Mouse (Mus musculus) urinary bladder, adult 2 months (tissue): ENCODE measurements around the gene Scgb1c1. TPM values are rescaled to one million over a fixed set of nuclear protein-coding genes. Genes with fewer than 3 reads are reported as not detected.
"Not testable (repeated sequence)": the region's sequence is repeated elsewhere in the genome, so short reads cannot be mapped to it uniquely, and the experiment has no call there.

Source experiments
- DNase-seq: peaks from one replicate; pipeline ENCODE4 v3.0.0; 2022; ENCODE audit warnings: low spot score
- polyA plus RNA-seq: library from polyadenylated mRNA; depleted of rRNA; stranded (reverse); fragments of >200 nt; gene quantifications from 2 replicates; pipeline ENCODE4 v1.2.3, GENCODE M21; 2012; rRNA removed

Gene Scgb1c1
- polyA plus RNA-seq, 1 experiment = not detected

GRCm38 (mm10) chr7:140880865-140881515 is 35.6 kb downstream of the Scgb1c1 start:
- no peak for DNase-seq

DNA sequence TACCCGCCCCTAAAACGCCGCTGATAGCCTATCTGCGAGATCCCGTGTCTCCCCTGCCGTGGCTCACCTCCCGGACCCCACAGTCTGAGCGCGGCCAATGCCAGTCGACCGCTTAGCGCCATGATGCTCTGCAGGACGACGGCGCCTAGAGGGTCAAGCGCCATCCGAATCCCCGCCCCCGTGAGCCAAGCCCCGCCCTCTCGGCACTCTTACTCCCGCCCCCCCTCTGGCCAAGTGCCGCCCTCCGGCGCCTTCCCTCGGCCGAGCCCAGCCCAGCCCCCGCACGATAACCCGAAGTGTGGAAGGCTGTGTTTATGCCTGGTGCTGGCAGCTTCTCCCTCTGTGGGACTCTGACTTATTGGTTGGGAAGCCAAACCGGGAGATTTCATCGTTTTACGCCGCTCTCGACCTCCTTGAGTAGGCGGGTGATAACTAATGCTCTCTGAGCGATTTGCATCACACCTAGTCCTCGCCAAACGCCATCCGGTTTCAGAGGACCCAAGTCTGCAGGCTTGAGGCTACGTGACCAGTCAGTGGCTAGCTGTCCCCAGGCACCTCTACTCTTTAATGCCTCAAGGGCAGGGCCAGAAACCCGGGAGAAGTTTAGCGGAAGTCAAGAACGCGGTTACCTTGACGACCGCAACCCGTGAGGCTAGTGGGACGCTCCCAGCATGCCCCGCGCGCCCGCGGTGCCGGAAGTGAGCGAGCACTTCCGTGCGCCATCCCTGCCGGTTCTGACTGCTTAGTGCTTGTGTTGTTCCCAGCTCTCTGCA is 36.5 kb downstream of the Scgb1c1 start, which contains the start of the genes Psmd13 and Sirt3:
Gene Psmd13 (plus strand): TSS at position 273 of the 773 bp plus-strand sequence.
Gene Sirt3 (minus strand): TSS at position 614 of the 773 bp plus-strand sequence.
- peak; percentile 81 for DNase-seq

DNA sequence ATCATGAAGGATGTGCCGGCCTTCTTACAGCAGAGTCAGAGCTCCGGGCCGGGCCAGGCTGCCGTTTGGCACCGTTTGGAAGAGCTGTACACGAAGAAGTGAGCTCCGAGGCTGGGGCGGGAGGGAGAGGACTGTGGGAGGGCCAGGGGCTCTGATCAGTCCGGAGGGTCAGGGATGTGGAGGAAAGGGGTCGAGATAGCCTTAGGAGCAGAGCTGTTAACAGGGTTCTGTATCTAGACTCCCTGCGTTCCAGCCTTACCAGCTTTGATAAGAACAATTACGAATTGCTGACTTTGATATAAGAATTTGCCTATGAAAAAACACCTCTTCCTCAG is 37.1 kb downstream of the Scgb1c1 start:
- DNase-seq = no peak

DNA sequence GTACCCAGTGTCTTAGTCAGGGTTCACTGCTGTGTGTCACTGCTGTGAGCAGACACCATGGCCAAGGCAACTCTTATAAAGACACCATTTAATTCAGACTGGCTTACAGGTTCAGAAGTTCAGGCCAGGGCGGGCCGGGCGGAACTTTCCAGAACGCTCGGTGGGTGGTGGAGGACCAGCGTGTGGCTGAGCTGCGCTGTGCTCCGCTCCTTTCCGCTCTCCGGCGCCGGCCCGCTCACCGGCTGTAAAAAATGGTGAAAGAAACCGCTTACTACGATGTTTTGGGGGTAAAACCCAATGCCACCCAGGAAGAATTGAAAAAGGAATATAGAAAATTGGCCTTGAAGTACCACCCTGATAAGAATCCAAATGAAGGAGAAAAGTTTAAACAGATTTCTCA is 45.3 kb downstream of the Scgb1c1 start:
- DNase-seq = not testable (repeated sequence)

DNA sequence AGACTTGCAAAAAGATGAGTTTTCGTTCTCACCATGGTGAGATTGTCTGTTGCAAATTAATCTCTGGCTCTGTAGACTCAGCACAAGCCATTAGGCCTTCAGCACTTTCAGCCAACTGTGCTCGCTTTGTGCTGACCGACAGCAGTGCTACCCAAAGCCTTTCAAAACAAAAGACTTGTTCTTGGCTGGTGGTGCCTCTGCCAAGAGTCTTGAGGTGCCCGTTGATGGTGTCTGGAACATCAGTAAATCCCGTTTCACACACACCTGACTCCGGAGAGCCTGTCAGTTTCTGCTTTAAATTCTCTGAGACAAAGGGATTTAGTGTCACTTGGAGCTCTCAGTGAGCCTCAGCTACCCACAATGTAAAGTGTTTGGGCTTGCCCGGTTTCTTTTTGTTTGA is 48.7 kb downstream of the Scgb1c1 start:
- no peak for DNase-seq

- no peak for DNase-seq
Observed at GRCm38 (mm10) chr7:140894611-140895010, 49.3 kb downstream of the Scgb1c1 start.

Other genes with a start within 250 kb of the Scgb1c1 start
- gene Olfr46, start 244.3 kb upstream of the Scgb1c1 start, polyA plus RNA-seq = not detected in 2 replicates
- gene Olfr61, start 216.6 kb upstream of the Scgb1c1 start, polyA plus RNA-seq = not detected in 2 replicates
- gene Olfr53, start 199.1 kb upstream of the Scgb1c1 start, polyA plus RNA-seq = not detected in 2 replicates
- gene Olfr539, start 185.6 kb upstream of the Scgb1c1 start, polyA plus RNA-seq = under 0.01 TPM in 1 of 2 replicates, not detected in the other
- gene Olfr45, start 163.6 kb upstream of the Scgb1c1 start, polyA plus RNA-seq = not detected in 2 replicates
- gene Olfr541, start 148.3 kb upstream of the Scgb1c1 start, polyA plus RNA-seq = not detected in 2 replicates
- gene Cyp2e1, start 81.8 kb upstream of the Scgb1c1 start, polyA plus RNA-seq = 45.5 and 70.4 TPM in 2 replicates
- gene Syce1, start 57.7 kb upstream of the Scgb1c1 start, polyA plus RNA-seq = 0.10 and 0.18 TPM in 2 replicates
- 0.45 and 0.71 TPM in 2 replicates for gene Zfp941, start 23.4 kb upstream of the Scgb1c1 start, polyA plus RNA-seq
- 43.7 and 48.7 TPM in 2 replicates for gene Urah, start 10.5 kb upstream of the Scgb1c1 start, polyA plus RNA-seq
- 0.06 TPM in 1 of 2 replicates, not detected in the other for gene Odf3, start 2.3 kb downstream of the Scgb1c1 start, polyA plus RNA-seq
- gene Gm45785, start 10.8 kb downstream of the Scgb1c1 start, polyA plus RNA-seq = not detected in 2 replicates
- gene Ric8a, start 11.4 kb downstream of the Scgb1c1 start, polyA plus RNA-seq = 74.7 and 77.1 TPM in 2 replicates
- gene Bet1l, start 12.0 kb downstream of the Scgb1c1 start, polyA plus RNA-seq = 35.9 and 46.2 TPM in 2 replicates
- gene Psmd13, start 36.4 kb downstream of the Scgb1c1 start, polyA plus RNA-seq = 77.9 and 79.2 TPM in 2 replicates
- gene Sirt3, start 36.8 kb downstream of the Scgb1c1 start, polyA plus RNA-seq = 32.4 and 38.5 TPM in 2 replicates
- 3.9 and 4.4 TPM in 2 replicates for gene Cox8b, start 54.9 kb downstream of the Scgb1c1 start, polyA plus RNA-seq
- gene Nlrp6, start 75.4 kb downstream of the Scgb1c1 start, polyA plus RNA-seq = not detected in 2 replicates
- 41.5 and 49.5 TPM in 2 replicates for gene Pgghg, start 95.8 kb downstream of the Scgb1c1 start, polyA plus RNA-seq
- gene Ifitm5, start 104.7 kb downstream of the Scgb1c1 start, polyA plus RNA-seq = 1.3 and 1.7 TPM in 2 replicates
- not detected in 2 replicates for gene Gm45717, start 110.4 kb downstream of the Scgb1c1 start, polyA plus RNA-seq
- gene Ifitm2, start 110.4 kb downstream of the Scgb1c1 start, polyA plus RNA-seq = 860 and 924 TPM in 2 replicates
- gene Ifitm1, start 121.7 kb downstream of the Scgb1c1 start, polyA plus RNA-seq = 240 and 346 TPM in 2 replicates
- 596 and 696 TPM in 2 replicates for gene Ifitm3, start 165.2 kb downstream of the Scgb1c1 start, polyA plus RNA-seq
- gene Ifitm6, start 172.4 kb downstream of the Scgb1c1 start, polyA plus RNA-seq = 7.5 and 8.8 TPM in 2 replicates
- not detected in 2 replicates for gene Gm17387, start 183.6 kb downstream of the Scgb1c1 start, polyA plus RNA-seq
- gene B4galnt4, start 215.6 kb downstream of the Scgb1c1 start, polyA plus RNA-seq = 0.45 and 0.55 TPM in 2 replicates
- 26.5 and 27.7 TPM in 2 replicates for gene Pkp3, start 232.7 kb downstream of the Scgb1c1 start, polyA plus RNA-seq